Mouse (Mus musculus) heart, adult 2 months (tissue): ENCODE results near the gene Emc10.

Experiments
- CTCF ChIP-seq: fragments of 200-600 bp; IDR thresholded peaks from 2 replicates; pipeline ENCODE4 v1.8.1; 2022; ENCODE audit warnings: antibody characterized with exemption, mild to moderate bottlenecking, moderate library complexity
- EP300 ChIP-seq: fragments of 200-500 bp; IDR thresholded peaks from 2 replicates; pipeline ENCODE4 v1.6.1; 2011; ENCODE audit warnings: low read depth, low read length, control low read depth; ENCODE audit not compliant: insufficient read depth
- POLR2A ChIP-seq: fragments of 200-500 bp; IDR thresholded peaks from 2 replicates; pipeline ENCODE4 v1.6.1; 2011; ENCODE audit warnings: mild to moderate bottlenecking, low read depth, low read length, control low read depth; ENCODE audit not compliant: insufficient read depth

DNA sequence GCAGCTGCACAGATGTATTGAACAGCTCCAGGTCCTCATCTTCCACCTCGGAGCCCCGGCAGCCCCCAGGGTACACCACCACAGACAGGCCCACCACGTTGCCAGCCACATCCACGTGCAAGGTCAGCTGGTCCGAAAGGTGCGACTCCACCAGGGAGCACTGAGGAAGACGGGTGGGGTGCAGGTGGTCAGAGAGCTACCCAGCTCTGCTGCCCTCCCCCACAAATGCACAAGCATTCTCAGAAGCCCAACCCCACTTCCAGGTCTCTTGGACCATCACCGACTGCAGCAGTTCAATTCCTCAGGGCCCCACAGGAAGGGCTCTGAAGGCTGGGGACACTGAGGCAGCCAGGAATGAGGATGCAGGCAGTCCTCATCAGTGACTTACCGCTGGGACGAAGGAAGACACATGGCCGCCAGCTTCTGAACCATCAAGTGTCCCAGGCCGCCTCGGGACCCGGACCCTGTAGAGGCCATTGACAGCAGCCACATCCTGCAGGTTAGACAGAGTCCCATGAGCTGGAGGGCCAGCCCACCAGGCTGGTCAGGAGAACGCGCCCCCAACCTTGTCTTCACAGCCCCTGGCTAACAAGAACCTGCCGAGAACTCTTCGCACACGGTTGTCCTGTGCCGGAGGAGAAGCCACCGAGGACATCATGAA is 4.0 kb downstream of the Emc10 start:
- TF ChIP-seq CTCF (no peak), EP300 (no peak), POLR2A (no peak)
